Mouse (Mus musculus) T-helper 17 cell (primary cell): ENCODE measurements at regions not wholly inside any gene's neighbourhood (a gene's known extent, or its start where the extent isn't known, plus 50 kb on each side); places are given as distances from the start of the nearest gene placed in this dataset.

Experiments used
- in situ Hi-C, 2 experiments: fragments of 300-600 bp; cut with MboI, MseI; formaldehyde crosslinking; loops; 1 replicate in 1 of 2; 2 replicates in 1 of 2; pipeline ENCODE4 v1.15.1; 2025; ENCODE audit warnings: high pct_unique_total_duplicates in 2 of 2

- in situ Hi-C loops = no loop called here
Measured at GRCm38 (mm10) chr12:39731177-39731576, 306.6 kb downstream of the Arl4a start.

- in situ Hi-C loops = no loop called here
Measured at GRCm38 (mm10) chr12:39729255-39729654, 308.6 kb downstream of the Arl4a start.

DNA sequence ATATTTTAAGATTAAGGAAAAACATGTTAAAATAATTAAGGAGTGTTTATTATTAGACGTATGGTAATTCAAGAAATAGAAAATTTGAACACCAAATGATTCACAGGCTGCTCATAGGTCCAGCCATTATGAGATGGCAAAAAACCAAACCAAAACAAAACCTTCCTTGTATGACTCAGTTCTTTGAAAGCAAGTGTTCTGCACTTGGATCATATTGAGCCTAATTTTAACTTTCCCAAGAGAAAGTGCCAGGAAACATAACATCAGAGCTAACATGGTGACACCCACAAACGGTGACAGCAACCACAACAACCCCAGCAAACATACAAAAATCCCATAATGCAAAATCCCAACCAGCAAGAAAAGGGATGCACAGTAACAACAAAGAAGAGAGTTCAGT is 313.7 kb downstream of the Arl4a start:
- in situ Hi-C loops = no loop called here

DNA sequence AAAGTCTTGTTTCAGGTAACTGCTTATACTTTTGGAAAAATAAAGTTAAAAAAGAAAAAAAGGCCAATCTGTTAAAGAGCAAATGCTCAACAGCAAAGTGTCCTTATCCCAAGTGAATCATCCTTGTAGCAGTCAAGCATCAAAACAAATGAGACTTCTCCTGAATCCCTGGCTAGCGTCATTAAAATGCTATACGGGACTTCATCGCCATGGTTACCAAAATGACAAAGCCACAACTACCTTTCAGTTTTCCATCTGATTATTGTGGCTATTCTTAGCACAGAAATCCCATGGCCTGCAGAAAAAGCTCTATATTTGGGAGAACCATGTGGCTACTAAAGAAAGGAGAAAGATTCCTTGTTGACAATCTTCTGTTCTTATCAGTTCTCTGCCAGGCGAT is 322.7 kb downstream of the Arl4a start:
- in situ Hi-C loops = no loop called here

- in situ Hi-C loops = no loop called here
Measured at GRCm38 (mm10) chr12:39714169-39714794, 323.5 kb downstream of the Arl4a start.

DNA sequence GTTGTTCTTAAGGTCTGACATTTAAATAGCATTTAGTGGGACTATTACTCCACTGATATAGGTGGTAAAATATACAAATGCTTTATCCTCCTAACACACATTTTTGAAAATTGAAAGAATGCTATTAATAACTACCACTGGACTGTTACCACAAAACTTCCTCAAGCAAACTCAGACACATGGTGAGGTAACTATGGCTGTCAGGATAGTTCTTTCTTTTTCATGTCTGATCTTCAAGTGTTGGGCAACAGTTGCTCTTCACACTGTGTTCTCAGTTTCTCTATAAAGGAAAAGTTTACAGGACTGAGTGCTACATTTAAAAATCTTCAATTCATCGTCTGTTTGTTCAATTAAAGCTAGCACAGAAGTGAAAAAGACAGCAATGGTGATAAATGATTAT is 326.0 kb downstream of the Arl4a start:
- in situ Hi-C loops = no loop called here

DNA sequence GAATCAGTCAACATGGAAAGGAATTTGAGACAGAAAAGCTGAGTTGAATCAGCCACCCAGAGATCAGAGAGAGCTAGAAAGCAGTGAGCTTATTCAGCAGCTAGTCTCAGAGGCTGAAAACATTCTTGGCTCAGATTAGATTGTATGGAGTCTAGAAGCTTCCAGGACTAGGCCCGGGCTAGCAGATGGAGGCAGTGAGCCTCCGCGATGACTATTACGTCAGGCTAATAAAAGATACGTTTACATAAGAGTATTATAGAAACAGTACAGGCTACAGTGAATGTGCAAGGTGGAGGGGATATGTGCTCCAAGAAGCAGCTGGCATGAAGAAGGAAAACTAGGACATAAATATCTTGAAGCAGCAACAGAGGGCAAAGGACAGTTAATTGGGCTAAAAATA is 328.0 kb downstream of the Arl4a start:
- in situ Hi-C loops = no loop called here

DNA sequence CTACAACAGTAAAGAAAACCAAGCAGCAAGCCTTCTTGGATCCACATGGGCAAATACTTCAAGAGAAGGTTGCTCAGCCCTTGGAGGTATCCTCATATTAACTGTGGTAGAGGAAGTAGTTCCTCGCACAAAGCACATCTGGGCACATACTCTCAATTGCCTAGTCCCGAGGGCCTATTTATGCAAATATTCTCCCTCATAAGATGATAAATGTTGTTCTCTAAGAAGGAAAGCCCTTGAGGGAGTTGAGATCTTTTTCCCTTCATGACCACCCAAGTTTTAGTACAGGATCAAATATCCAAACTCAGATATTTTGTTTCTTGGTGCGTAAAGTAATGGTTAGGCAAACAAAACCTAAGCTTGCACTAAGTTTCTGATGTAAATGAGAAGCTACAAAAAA is 340.6 kb downstream of the Arl4a start:
- in situ Hi-C loops = no loop called here

GRCm38 (mm10) chr12:39695322-39695721 is 342.5 kb downstream of the Arl4a start:
- in situ Hi-C loops = no loop called here

DNA sequence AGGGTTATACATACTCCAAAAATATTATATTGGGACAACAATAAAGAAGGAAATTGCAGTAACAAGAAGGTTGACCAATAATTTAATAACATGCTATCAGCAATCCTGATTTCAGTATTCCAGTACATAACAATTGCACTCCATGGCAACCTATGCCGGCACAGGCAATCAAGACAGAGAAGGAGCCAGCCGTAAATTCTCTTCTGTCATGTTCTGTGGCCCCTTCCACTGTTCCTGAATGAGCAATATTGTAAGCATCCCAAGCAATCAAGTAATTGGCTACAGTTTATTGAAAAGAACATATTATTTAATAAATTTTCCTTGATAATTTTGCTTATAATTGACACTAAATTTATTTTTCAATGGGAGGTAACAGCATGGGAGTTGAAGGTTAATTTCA is 345.8 kb downstream of the Arl4a start:
- in situ Hi-C loops = no loop called here

DNA sequence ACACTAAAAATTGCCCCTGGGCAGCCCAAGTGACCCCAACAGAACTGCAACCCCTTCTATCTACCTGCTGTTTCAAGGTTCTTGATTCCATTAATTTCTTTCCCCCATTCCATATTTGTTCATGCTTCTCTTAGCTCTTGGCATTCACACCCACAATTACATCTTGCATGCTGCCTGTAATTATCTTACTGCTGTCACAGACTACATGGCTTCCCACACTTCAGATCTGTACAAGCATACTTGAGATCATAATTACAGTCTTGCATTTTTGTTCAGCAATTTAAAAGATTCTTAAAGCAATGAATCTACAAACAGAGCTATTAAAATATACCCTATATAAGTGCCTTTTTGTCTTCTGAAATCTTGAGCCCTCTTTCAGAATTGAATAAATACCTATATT is 352.4 kb downstream of the Arl4a start:
- in situ Hi-C loops = no loop called here

- in situ Hi-C loops = no loop called here
Measured at GRCm38 (mm10) chr12:39682121-39682520, 355.7 kb downstream of the Arl4a start.

GRCm38 (mm10) chr12:39675608-39676007 is 362.2 kb downstream of the Arl4a start:
- in situ Hi-C loops = no loop called here

GRCm38 (mm10) chr12:39667701-39668100 is 370.1 kb downstream of the Arl4a start:
- in situ Hi-C loops = loop anchor here in 1 of 2 experiments (5.0 kb wide), 1 partner anchor 375 kb away; no protein-coding TSS in a partner anchor

GRCm38 (mm10) chr12:39665448-39665847 is 372.4 kb downstream of the Arl4a start:
- in situ Hi-C loops = loop anchor here in 1 of 2 experiments (5.0 kb wide), 1 partner anchor 377 kb away; no protein-coding TSS in a partner anchor

GRCm38 (mm10) chr12:39660420-39660819 is 377.4 kb downstream of the Arl4a start:
- in situ Hi-C loops = loop anchor here in 1 of 2 experiments (5.0 kb wide), 1 partner anchor 382 kb away; no protein-coding TSS in a partner anchor

DNA sequence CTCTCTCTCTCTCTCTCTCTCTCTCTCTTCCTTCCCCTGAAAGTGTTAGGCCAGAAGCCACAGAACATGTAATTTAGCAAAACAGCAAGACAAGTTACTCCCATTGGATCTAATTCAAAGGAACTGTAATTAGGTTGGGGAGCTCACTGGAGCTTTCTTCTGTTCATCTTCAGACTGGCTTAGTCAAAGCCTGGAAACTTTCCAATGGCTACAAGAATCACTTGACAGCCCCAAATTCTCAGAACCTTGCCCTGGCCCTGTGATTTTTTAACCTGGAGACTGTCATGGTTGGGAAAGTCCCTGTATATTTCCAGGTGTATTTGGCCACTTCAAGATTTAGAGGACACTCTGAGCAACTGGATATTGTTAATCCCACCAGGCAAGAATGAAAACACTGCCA is 381.2 kb downstream of the Arl4a start:
- in situ Hi-C loops = no loop called here

GRCm38 (mm10) chr12:39648952-39649351 is 388.9 kb downstream of the Arl4a start:
- in situ Hi-C loops = no loop called here

- in situ Hi-C loops = no loop called here
Measured at GRCm38 (mm10) chr12:39646556-39646955, 391.3 kb downstream of the Arl4a start.

DNA sequence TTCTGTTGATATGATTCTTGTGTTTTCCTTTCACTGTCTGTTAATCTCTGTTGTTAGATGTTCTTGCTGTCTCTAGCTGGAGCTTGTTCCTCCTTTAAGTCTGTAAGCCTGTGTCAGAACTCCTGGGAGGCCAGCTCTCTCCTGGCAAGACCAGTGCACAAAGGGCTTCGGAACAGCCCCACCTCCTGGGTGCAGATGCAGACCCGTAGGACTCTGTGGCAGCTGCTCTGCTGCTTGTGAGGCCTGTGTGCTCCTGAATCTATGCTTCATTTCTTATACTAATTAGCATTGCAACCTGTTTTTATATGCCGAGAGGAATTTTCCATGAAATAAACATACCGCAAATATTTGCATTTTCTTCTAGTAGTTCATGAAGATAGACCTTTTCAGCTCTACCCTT is 392.2 kb downstream of the Arl4a start:
- in situ Hi-C loops = no loop called here

DNA sequence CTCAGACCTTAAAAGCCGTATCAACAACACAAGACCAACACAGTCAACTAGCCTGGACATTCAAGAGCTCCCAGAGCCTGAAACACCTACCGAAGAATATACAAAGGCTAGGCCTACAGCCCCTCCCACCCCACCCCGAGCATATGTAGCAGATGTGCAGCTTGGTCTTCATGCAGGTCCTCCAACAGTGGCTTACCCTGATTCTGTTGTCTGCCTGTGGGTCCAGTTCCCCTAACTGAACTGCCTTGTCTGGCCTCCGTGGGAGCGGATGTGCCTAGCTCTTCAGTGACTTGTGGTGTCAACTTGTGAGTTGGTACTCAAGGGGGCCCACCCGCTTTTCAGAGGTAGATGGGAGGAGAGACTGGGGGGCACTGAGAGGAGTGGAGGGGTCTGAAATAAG is 398.6 kb downstream of the Arl4a start:
- in situ Hi-C loops = no loop called here

DNA sequence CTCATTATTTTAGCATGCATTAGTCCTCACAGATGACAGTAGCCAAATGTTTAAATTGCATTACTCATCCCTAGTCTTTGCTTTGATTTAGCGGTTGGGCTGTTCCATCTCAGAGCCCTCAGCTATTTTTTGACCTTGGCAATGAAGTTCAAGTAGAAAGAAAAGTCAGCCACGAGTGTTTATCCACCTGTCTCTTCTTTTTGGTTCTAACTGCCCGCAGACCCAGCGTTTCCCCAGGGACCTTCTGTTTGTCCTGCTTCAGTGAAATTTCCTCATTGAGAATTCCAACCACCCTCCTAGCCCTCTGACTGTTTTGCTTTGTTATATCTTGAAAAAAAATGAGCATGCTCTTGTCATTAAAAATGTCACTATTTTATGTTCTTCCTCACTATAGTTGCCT is 403.5 kb downstream of the Arl4a start:
- in situ Hi-C loops = no loop called here

DNA sequence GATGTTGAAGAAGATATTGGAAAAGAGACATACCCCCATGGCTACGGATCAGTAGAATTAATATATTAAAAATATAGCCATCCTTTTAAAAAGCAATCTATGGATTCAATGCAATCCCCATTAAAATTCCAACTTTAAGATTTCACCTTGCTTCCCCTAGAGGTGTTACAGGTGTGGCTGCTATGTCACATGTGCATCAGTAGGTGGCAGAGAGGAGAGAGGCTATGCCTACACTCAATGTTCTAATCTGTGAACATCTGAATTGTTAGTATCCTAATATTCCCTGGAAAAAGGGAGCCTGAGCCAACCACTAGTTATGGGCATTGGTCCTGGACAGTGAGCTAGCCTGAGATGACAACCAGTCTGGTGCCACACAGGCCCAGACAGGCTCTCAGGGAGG is 416.6 kb downstream of the Arl4a start:
- in situ Hi-C loops = no loop called here

GRCm38 (mm10) chr12:39605289-39605688 is 432.5 kb downstream of the Arl4a start:
- in situ Hi-C loops = no loop called here
